Mouse (Mus musculus): ENCODE results near the gene Zdhhc14.

DNA sequence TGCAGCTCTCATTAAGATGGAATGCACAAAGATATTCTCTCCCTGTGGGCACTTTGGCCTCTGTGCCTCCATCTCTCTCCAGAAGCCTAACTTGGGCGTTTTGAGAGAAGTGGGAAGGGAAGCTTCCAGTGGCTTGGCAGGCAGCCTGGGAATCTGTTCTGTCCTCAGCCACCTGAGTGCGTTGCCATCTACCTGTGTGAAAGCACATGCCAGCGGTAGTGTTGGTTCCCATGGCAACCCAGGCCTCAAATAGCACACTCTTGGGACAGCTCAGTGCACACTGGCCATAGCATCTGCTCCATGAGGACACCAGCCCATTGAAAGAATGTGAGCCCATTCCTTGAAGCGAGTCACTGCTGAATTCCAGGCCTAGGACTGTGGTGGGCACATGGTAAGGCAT, 83.2 kb downstream of the Zdhhc14 start:
- TF ChIP-seq CTCF (conservative IDR thresholded peaks at IDR 0.05 in 1 of 2, IDR thresholded peaks at IDR 0.05 in 1 of 2; ENCODE audit: low read depth in 2 of 2, low read length in 2 of 2) = no peak
- TF ChIP-seq ZKSCAN1 (IDR thresholded peaks at IDR 0.05; ENCODE audit: borderline replicate concordance, low read depth, low read length) = no peak
- no peak for TF ChIP-seq POLR2A (IDR thresholded peaks at IDR 0.05; ENCODE audit: low read depth, low read length)
- no peak for TF ChIP-seq RCOR1 (conservative IDR thresholded peaks at IDR 0.05; ENCODE audit: low read depth, low read length)
- TF ChIP-seq NRF1 (IDR thresholded peaks at IDR 0.05; ENCODE audit: low read depth, low read length) = no peak

All from CH12.LX (cell line).